Mouse (Mus musculus) hindbrain, embryonic 14.5 days (tissue): ENCODE results near the gene Sh3rf1. TPM values are rescaled to one million over a fixed set of nuclear protein-coding genes. Genes with fewer than 3 reads are reported as not detected.

Experiments
- ATAC-seq: fragments of 200-750 bp; cut with Nextera tagmentation; 2 replicates; pipeline ENCODE4 v1.8.0; 2017; ENCODE audit warnings: moderate number of reproducible peaks, mild to moderate bottlenecking, moderate TSS enrichment, moderate library complexity; ENCODE audit not compliant: low FRiP score
- DNase-seq: peaks from one replicate; pipeline ENCODE4 v3.0.0-alpha.2; 2015; ENCODE audit warnings: low spot score
- H3K27ac ChIP-seq: fragments of 300-500 bp; sonication (generic); 2 replicates; pipeline ENCODE4 v1.5.1; 2014; ENCODE audit warnings: mild to moderate bottlenecking, moderate library complexity
- H3K27me3 ChIP-seq: fragments of 300-500 bp; sonication (generic); 2 replicates; pipeline ENCODE4 v1.6.1; 2014; ENCODE audit warnings: mild to moderate bottlenecking, low read length, mixed read lengths; ENCODE audit not compliant: control insufficient read depth, insufficient read depth
- H3K36me3 ChIP-seq: fragments of 300-500 bp; sonication (generic); replicated peaks from 2 replicates; pipeline ENCODE4 v1.6.1; 2014; ENCODE audit not compliant: control insufficient read depth, insufficient read depth
- H3K4me1 ChIP-seq: fragments of 300-500 bp; sonication (generic); replicated peaks from 2 replicates; pipeline ENCODE4 v1.6.1; 2014; ENCODE audit warnings: antibody characterized with exemption, low read length, mixed read lengths; ENCODE audit not compliant: control insufficient read depth, insufficient read depth
- H3K4me2 ChIP-seq: fragments of 300-500 bp; sonication (generic); replicated peaks from 2 replicates; pipeline ENCODE4 v1.6.1; 2014; ENCODE audit warnings: mild to moderate bottlenecking, moderate library complexity
- H3K4me3 ChIP-seq: fragments of 300-500 bp; sonication (generic); replicated peaks from 2 replicates; pipeline ENCODE4 v1.5.1; 2014; ENCODE audit warnings: mild to moderate bottlenecking, low read length
- H3K9ac ChIP-seq: fragments of 300-500 bp; sonication (generic); 2 replicates; pipeline ENCODE4 v1.6.1; 2014
- H3K9me3 ChIP-seq: fragments of 300-500 bp; sonication (generic); 2 replicates; pipeline ENCODE4 v1.6.1; 2016; ENCODE audit warnings: low read length; ENCODE audit not compliant: control insufficient read depth
- WGBS: fragments of 180-500 bp; shearing (Covaris S2); extraction: QIAGEN DNeasy Blood & Tissue Kit; methylation state at CpG from one replicate; pipeline ENCODE4 v1.1.7; 2014; 5-methylcytosine and 5-hydroxymethylcytosine counted together
- polyA plus RNA-seq: library from polyadenylated mRNA; unstranded; fragments of >200 nt; fragmentation: Nextera tagmentation; extraction: Ambion mirVana; gene quantifications from 2 replicates; pipeline ENCODE4 v1.2.1, GENCODE M21; 2014

The Sh3rf1 gene
- polyA plus RNA-seq, 1 experiment from 2014 or later: 28.8 TPM

DNA sequence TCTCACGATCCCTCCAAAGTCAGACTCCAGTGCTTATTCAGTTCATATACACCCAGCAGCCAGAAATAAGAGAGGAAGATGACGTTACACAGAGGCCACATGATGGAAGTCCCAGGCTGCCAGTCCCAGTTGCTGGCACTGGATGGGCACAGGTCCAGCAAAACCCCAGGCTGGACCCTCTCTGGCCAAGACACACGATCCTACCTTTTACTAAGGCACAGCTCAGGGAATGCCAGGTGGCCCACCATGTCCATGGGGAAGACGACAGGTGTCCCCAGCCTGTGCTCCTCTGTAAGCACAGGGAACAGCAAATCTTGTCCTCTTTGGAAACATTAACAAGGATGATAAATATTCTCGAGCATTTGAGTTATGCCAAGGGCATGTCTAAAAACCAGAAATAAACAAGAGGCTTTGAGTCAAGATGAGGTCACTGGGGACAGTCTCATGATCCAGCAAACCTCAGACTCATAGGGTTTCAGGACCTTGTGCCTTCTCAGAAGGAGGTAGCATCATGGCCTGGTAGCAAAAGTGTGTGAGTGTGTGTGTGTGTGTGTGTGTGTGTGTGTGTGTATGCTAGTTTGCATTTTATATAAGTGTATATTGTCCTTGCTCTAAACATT lies 29.3 kb upstream of the Sh3rf1 start:
- Histone ChIP-seq H3K4me1 (no peaks in the 10 kb centered on the region), H3K4me2 (no peak overlapping the region), H3K36me3 (no peaks in the 10 kb centered on the region), H3K9ac (no peak overlapping the region), H3K27ac (no peak overlapping the region), H3K27me3 (no peaks in the 10 kb centered on the region), H3K4me3 (no peak overlapping the region), H3K9me3 (0 out of 2 replicates have a peak, but pooled peaks cover 4% of the 10 kb centered on the region)
- WGBS: 85% methylated on average over 5 of the region's 5 CpGs
- ATAC-seq (no peak), DNase-seq (no peak)

GRCm38 (mm10) chr8:61200254-61200887 lies 23.3 kb upstream of the Sh3rf1 start:
- no peak overlapping the region for H3K4me3 ChIP-seq
- no peaks in the 10 kb centered on the region for H3K4me1 ChIP-seq
- no peaks in the 10 kb centered on the region for H3K27me3 ChIP-seq
- H3K9me3 ChIP-seq: 0 out of 2 replicates have a peak, but pooled peaks cover 4% of the 10 kb centered on the region
- no peak overlapping the region for H3K9ac ChIP-seq
- H3K36me3 ChIP-seq: no peaks in the 10 kb centered on the region
- 81% methylated on average over 6 of the region's 6 CpGs for WGBS
- H3K4me2 ChIP-seq: no peak overlapping the region
- DNase-seq: no peak
- H3K27ac ChIP-seq: no peak overlapping the region
- ATAC-seq: no peak

GRCm38 (mm10) chr8:61203035-61203826 lies 20.4 kb upstream of the Sh3rf1 start:
- H3K4me1 ChIP-seq: 0 out of 2 replicates have a peak, but pooled peaks cover 3% of the 10 kb centered on the region

DNA sequence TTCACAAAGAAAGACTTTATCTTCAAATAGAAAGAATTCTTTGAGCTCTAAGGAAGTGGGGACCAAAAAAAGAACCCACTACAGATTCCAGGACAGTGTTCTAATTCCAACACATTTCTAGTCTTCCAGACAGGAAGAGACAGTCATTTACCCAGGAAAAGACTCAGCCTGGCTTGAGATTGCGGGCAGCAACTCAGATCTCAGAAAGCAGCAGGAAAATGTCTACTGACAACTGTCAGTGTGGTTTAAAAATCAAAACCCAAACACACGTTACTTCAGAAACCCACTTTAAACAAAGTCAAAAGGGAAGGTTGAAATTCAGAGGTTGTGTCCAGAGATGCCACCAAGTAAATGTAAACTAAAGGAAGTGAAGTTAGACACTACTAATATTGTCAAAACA lies 16.8 kb upstream of the Sh3rf1 start:
- Histone ChIP-seq H3K27me3 (no peaks in the 10 kb centered on the region), H3K9ac (no peak overlapping the region)
- no peak for ATAC-seq

More at GRCm38 (mm10) chr8:61203035-61203826, 20.4 kb upstream of the Sh3rf1 start:
- H3K9ac ChIP-seq: no peak overlapping the region
- no peak overlapping the region for H3K4me2 ChIP-seq
- DNase-seq: no peak
- H3K36me3 ChIP-seq: no peaks in the 10 kb centered on the region
- H3K4me3 ChIP-seq: no peak overlapping the region
- WGBS: 92% methylated on average over 5 of the region's 5 CpGs
- no peak for ATAC-seq
- H3K9me3 ChIP-seq: 0 out of 2 replicates have a peak, but pooled peaks cover 4% of the 10 kb centered on the region
- H3K27me3 ChIP-seq: no peaks in the 10 kb centered on the region
- no peak overlapping the region for H3K27ac ChIP-seq

DNA sequence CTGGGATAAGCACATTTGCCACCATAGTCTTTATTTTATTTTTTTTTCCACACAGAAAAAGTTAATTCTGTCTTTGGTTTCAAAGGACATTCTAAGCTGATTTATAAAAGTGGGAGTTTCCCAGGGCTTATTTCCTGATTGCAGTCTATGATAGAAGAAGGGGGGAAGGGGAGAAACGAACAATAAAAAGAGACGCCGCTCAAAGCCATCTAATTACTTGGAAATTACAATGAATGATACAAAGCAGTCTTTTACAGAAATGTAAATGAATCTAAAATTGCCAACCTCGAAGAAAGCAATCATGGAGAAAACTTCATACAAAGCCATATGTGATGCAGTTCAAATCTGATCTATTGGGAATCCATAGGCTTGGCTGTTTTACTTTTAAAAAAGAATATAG lies 16.0 kb upstream of the Sh3rf1 start:
- H3K27ac ChIP-seq: no peak overlapping the region
- WGBS: 62% methylated on average over 4 of the region's 4 CpGs
- H3K36me3 ChIP-seq: no peaks in the 10 kb centered on the region
- H3K4me3 ChIP-seq: no peak overlapping the region
- H3K9me3 ChIP-seq: no peaks in the 10 kb centered on the region
- ATAC-seq (no peak), DNase-seq (no peak)
- 0 out of 2 replicates have a peak, but pooled peaks cover 3% of the 10 kb centered on the region for H3K4me1 ChIP-seq
- no peaks in the 10 kb centered on the region for H3K27me3 ChIP-seq
- H3K9ac ChIP-seq: no peak overlapping the region
- no peak overlapping the region for H3K4me2 ChIP-seq

More for the DNA sequence above, 16.8 kb upstream of the Sh3rf1 start:
- H3K4me1 ChIP-seq: 0 out of 2 replicates have a peak, but pooled peaks cover 3% of the 10 kb centered on the region
- 80% methylated on average over 2 of the region's 2 CpGs for WGBS
- no peaks in the 10 kb centered on the region for H3K9me3 ChIP-seq
- no peak overlapping the region for H3K27ac ChIP-seq
- no peak for DNase-seq
- H3K4me2 ChIP-seq: no peak overlapping the region
- H3K36me3 ChIP-seq: no peaks in the 10 kb centered on the region
- H3K4me3 ChIP-seq: no peak overlapping the region

DNA sequence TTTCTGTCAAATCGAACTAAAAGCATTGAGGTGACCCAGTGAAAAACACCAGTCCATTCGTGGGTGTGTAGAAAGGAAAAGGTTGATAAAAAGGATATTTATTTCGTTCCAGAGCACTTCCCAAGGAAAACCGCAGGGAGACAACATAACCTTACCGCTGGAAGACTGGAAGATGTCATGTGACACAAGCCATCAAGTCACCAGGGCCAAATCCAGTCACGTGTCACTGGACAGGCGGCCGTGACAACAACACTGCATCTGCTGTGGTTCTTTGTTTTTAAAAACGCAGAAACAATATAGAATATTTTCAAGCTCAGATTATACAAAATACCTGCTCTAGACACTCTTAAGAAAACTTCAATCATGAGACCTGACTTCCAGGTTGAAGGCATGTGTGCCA lies 15.0 kb upstream of the Sh3rf1 start:
- no peak for ATAC-seq
- Histone ChIP-seq H3K27ac (no peak overlapping the region), H3K9me3 (no peaks in the 10 kb centered on the region), H3K36me3 (no peaks in the 10 kb centered on the region), H3K4me3 (no peak overlapping the region), H3K4me2 (no peak overlapping the region), H3K9ac (no peak overlapping the region), H3K27me3 (no peaks in the 10 kb centered on the region), H3K4me1 (0 out of 2 replicates have a peak, but pooled peaks cover 3% of the 10 kb centered on the region)
- 89% methylated on average over 9 of the region's 9 CpGs for WGBS
- DNase-seq: no peak

DNA sequence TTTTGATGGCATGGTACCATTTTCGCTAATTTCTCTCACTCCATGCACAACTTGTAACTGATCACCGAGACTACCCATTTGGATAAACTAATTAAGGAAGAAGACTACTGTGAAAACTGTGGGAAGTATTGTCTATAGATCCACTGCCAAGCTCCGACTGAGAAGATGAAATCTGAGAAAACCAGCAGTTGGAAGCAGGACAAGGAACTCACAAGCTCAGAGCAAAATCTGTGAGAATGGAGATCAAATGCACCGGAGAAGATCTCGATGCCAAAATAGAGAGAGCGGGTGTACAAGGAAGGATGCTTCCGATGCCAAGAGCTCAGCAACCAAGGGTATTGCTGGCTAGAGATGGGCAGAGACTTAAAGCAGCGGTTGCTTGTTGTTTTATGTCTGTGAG lies 12.8 kb upstream of the Sh3rf1 start:
- H3K4me2 ChIP-seq: no peak overlapping the region
- no peaks in the 10 kb centered on the region for H3K36me3 ChIP-seq
- H3K9me3 ChIP-seq: no peaks in the 10 kb centered on the region
- no peak overlapping the region for H3K27ac ChIP-seq
- ATAC-seq: no peak
- 79% methylated on average over 8 of the region's 8 CpGs for WGBS
- H3K9ac ChIP-seq: no peak overlapping the region
- DNase-seq: no peak
- H3K27me3 ChIP-seq: no peaks in the 10 kb centered on the region
- H3K4me1 ChIP-seq: peaks cover 7% of the 10 kb centered on the region; the same call in 1 of the 2 replicates
- no peak overlapping the region for H3K4me3 ChIP-seq

- no peak for DNase-seq
- Histone ChIP-seq H3K9me3 (no peaks in the 10 kb centered on the region), H3K36me3 (no peaks in the 10 kb centered on the region), H3K4me2 (no peak overlapping the region), H3K27me3 (no peaks in the 10 kb centered on the region), H3K4me3 (no peak overlapping the region), H3K4me1 (peaks cover 4% of the 10 kb centered on the region; the same call in 1 of the 2 replicates), H3K9ac (no peak overlapping the region), H3K27ac (no peak overlapping the region)
- ATAC-seq: no peak
- WGBS: 35% methylated on average over 5 of the region's 5 CpGs
These were observed 8.4 kb upstream of the Sh3rf1 start for GRCm38 (mm10) chr8:61215081-61215819.

- H3K9me3 ChIP-seq: no peaks in the 10 kb centered on the region
- DNase-seq (no peak), ATAC-seq (no peak)
- no peak overlapping the region for H3K4me2 ChIP-seq
- H3K9ac ChIP-seq: no peak overlapping the region
- 56% methylated on average over 3 of the region's 3 CpGs for WGBS
- H3K36me3 ChIP-seq: no peaks in the 10 kb centered on the region
- no peak overlapping the region for H3K4me3 ChIP-seq
- no peak overlapping the region for H3K27ac ChIP-seq
- peaks cover 4% of the 10 kb centered on the region; the same call in 1 of the 2 replicates for H3K4me1 ChIP-seq
- no peaks in the 10 kb centered on the region for H3K27me3 ChIP-seq
These were observed 6.7 kb upstream of the Sh3rf1 start for GRCm38 (mm10) chr8:61217017-61217416.
